Mouse (Mus musculus) heart, adult 2 months (tissue): ENCODE measurements around the gene N4bp3. TPM values are rescaled to one million over a fixed set of nuclear protein-coding genes. Genes with fewer than 3 reads are reported as not detected.
A peak's percentile ranks its signal among the peaks of the same experiment; 100 is the strongest.

Source experiments
- DNase-seq, 2 experiments: peaks; one replicate each; pipeline ENCODE4 v3.0.0; 2021
- H3K27ac ChIP-seq: fragments of 200-600 bp; 2 replicates; pipeline ENCODE4 v1.8.1; 2022
- H3K27me3 ChIP-seq: fragments of 200-500 bp; 2 replicates; pipeline ENCODE4 v1.6.1; 2012; ENCODE audit warnings: mild to moderate bottlenecking, low read length, inconsistent platforms, mixed read lengths; ENCODE audit not compliant: control insufficient read depth, insufficient read depth
- H3K36me3 ChIP-seq: fragments of 200-500 bp; 2 replicates; pipeline ENCODE4 v1.6.1; 2012; ENCODE audit warnings: low read length, inconsistent platforms; ENCODE audit not compliant: control insufficient read depth, insufficient read depth
- H3K4me1 ChIP-seq: fragments of 200-500 bp; 2 replicates; pipeline ENCODE4 v1.6.1; 2011; ENCODE audit warnings: low read length; ENCODE audit not compliant: control insufficient read depth, insufficient read depth
- H3K4me3 ChIP-seq: fragments of 200-600 bp; 2 replicates; pipeline ENCODE4 v1.8.1; 2022
- H3K79me2 ChIP-seq: fragments of 200-500 bp; replicated peaks from 2 replicates; pipeline ENCODE4 v1.6.1; 2012; ENCODE audit warnings: mild to moderate bottlenecking, inconsistent platforms, low read length, moderate library complexity, mixed read lengths; ENCODE audit not compliant: control insufficient read depth, insufficient read depth
- H3K9ac ChIP-seq: fragments of 200-500 bp; 2 replicates; pipeline ENCODE4 v1.6.1; 2012; ENCODE audit warnings: low read depth, mild to moderate bottlenecking, control low read depth, inconsistent platforms, low read length, mixed read lengths
- CTCF ChIP-seq: fragments of 200-600 bp; IDR thresholded peaks from 2 replicates; pipeline ENCODE4 v1.8.1; 2022; ENCODE audit warnings: antibody characterized with exemption, mild to moderate bottlenecking, moderate library complexity
- EP300 ChIP-seq: fragments of 200-500 bp; IDR thresholded peaks from 2 replicates; pipeline ENCODE4 v1.6.1; 2011; ENCODE audit warnings: low read depth, low read length, control low read depth; ENCODE audit not compliant: insufficient read depth
- POLR2A ChIP-seq: fragments of 200-500 bp; IDR thresholded peaks from 2 replicates; pipeline ENCODE4 v1.6.1; 2011; ENCODE audit warnings: mild to moderate bottlenecking, low read depth, low read length, control low read depth; ENCODE audit not compliant: insufficient read depth
- WGBS: fragments of 180-500 bp; shearing (Covaris S2); methylation state at CpG from one replicate; pipeline ENCODE4 v1.1.7; 2018; 5-methylcytosine and 5-hydroxymethylcytosine counted together
- intact Hi-C: fragments of 180-260 bp; cut with DNase I; formaldehyde crosslinking; loops from one replicate; pipeline ENCODE4 v1.15.1; 2025
- polyA plus RNA-seq: library from polyadenylated mRNA; depleted of rRNA; stranded (reverse); fragments of >200 nt; gene quantifications from 2 replicates; pipeline ENCODE4 v1.2.3, GENCODE M21; 2012
- total RNA-seq, 2 experiments: library from RNA; stranded (reverse); gene quantifications; 2 replicates each; pipeline ENCODE4 v1.2.3; 2021

N4bp3 gene
- total and polyA plus RNA-seq, 3 experiments: 8.2 to 10.7 (median 10.2) TPM

- Histone ChIP-seq H3K27me3 (no peaks in the 10 kb centered on the region), H3K4me1 (peaks cover 5% of the 10 kb centered on the region), H3K27ac (peak overlapping the region; percentile 86), H3K9ac (peak overlapping the region; percentile 87), H3K79me2 (no peaks in the 10 kb centered on the region), H3K4me3 (peak overlapping the region; percentile 76), H3K36me3 (no peaks in the 10 kb centered on the region; the same call in 1 of the 2 replicates)
- 13% methylated on average over 7 of the region's 7 CpGs for WGBS
- TF ChIP-seq EP300: no peak
- no peak for TF ChIP-seq CTCF
- TF ChIP-seq POLR2A: no peak
- intact Hi-C loops: no loop called here
- peak in 1 of 2 experiments; percentile 33 for DNase-seq
Measured at GRCm38 (mm10) chr11:51649889-51650199, 798 bp downstream of the N4bp3 start.

- Histone ChIP-seq H3K27me3 (no peaks in the 10 kb centered on the region), H3K27ac (peak overlapping the region; percentile 86), H3K36me3 (no peaks in the 10 kb centered on the region; the same call in 1 of the 2 replicates), H3K4me1 (peaks cover 7% of the 10 kb centered on the region), H3K9ac (peak overlapping the region; percentile 87), H3K79me2 (no peaks in the 10 kb centered on the region), H3K4me3 (peak overlapping the region; percentile 76)
- intact Hi-C loops: no loop called here
- no peak for DNase-seq
- WGBS: 52% methylated on average over 11 of the region's 11 CpGs
- no peak for TF ChIP-seq EP300
- TF ChIP-seq POLR2A: 0 out of 2 replicates have a peak, but pooled peaks have one; percentile 24
- TF ChIP-seq CTCF: no peak
Measured at GRCm38 (mm10) chr11:51649111-51649888, 1.3 kb downstream of the N4bp3 start.

- TF ChIP-seq EP300: no peak
- no peak for TF ChIP-seq POLR2A
- TF ChIP-seq CTCF: no peak
- H3K9ac ChIP-seq: peak overlapping the region; percentile 87
- WGBS: 39% methylated on average over 3 of the region's 3 CpGs
- DNase-seq: no peak
- H3K27me3 ChIP-seq: no peaks in the 10 kb centered on the region
- H3K4me3 ChIP-seq: peak overlapping the region; percentile 76
- H3K4me1 ChIP-seq: peaks cover 7% of the 10 kb centered on the region
- H3K27ac ChIP-seq: peak overlapping the region; percentile 86
- intact Hi-C loops: no loop called here
- H3K79me2 ChIP-seq: no peaks in the 10 kb centered on the region
- H3K36me3 ChIP-seq: no peaks in the 10 kb centered on the region; the same call in none of the 2 replicates
Measured at GRCm38 (mm10) chr11:51648566-51648965, 2.1 kb downstream of the N4bp3 start.

GRCm38 (mm10) chr11:51646751-51647667, 3.6 kb downstream of the N4bp3 start:
- WGBS: 36% methylated on average over 15 of the region's 15 CpGs
- peak; percentile 68 to 73 for DNase-seq
- Histone ChIP-seq H3K4me1 (peaks cover 10% of the 10 kb centered on the region), H3K36me3 (no peaks in the 10 kb centered on the region; the same call in none of the 2 replicates), H3K9ac (peak overlapping the region; percentile 31), H3K79me2 (no peaks in the 10 kb centered on the region), H3K27me3 (no peaks in the 10 kb centered on the region), H3K4me3 (peak overlapping the region; percentile 43), H3K27ac (peak overlapping the region; percentile 79)
- TF ChIP-seq POLR2A (peak; percentile 39; the same call in 1 of the 2 replicates), EP300 (peak; percentile 93), CTCF (no peak)
- intact Hi-C loops: no loop called here

DNA sequence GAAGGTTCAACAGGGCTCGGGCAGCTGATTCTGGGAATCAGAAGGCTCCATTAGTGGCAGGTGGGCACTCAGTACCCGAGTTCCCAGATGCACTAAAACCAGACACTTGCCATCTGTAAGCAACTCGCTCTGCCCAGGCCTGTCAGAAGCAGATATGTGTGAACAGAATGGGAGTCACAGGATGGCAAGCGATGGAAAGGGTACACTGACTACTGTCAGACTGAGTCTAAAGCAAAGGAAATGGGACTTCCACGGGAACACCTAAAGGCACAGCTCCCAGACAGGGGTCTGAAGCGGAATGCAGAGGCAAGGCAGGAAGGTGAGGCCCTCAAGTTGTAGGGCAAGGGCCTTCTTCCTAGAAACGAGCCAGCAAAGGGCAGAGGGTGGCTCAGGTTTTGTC, 4.4 kb downstream of the N4bp3 start:
- peaks cover 2% of the 10 kb centered on the region for H3K36me3 ChIP-seq
- H3K79me2 ChIP-seq: no peaks in the 10 kb centered on the region
- H3K9ac ChIP-seq: peak overlapping the region; percentile 17; the same call in 1 of the 2 replicates
- WGBS: 65% methylated on average over 7 of the region's 7 CpGs
- peak overlapping the region; percentile 33; the same call in 1 of the 2 replicates for H3K4me3 ChIP-seq
- peak overlapping the region; percentile 79 for H3K27ac ChIP-seq
- TF ChIP-seq CTCF (no peak), EP300 (no peak)
- H3K27me3 ChIP-seq: no peaks in the 10 kb centered on the region
- intact Hi-C loops: no loop called here
- no peak for DNase-seq
- H3K4me1 ChIP-seq: peaks cover 12% of the 10 kb centered on the region
